Mouse (Mus musculus): ENCODE results near the gene Mosmo.

The Mosmo gene

DNA sequence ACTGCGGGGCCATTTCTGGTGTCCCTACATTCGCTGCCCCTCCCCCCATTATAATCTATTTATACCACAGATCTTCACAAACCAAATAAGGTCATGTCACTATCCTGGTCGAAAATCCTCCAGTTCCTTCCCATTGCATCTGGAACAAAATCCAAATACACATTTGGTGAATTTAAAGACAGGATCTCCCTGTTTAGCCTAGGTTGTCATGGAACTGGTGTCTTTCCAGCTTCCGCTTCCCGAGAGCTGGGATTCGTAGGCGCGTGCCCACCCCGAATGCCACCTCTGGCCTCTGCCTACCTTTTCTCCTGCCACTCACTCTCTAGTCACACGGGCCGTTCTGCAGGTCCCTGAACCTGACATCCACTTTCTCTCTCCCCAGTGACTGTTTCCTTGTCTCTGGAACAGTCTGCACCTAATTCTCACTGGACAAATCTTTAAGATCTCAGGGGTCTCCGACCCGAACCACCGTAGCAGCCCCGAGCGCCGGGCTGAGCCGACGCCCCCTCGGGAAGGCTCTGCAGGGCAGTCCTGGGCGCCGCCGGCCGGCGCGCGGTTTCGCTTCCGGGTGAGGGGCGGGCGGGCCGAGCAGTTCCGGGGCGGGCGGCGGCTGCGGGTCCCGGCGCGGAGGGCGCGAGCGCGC is at the start of gene Mosmo:
Mosmo (plus strand) TSS at position 618 of the 643 bp plus-strand sequence.
- DNase-seq: peak; percentile 71

DNA sequence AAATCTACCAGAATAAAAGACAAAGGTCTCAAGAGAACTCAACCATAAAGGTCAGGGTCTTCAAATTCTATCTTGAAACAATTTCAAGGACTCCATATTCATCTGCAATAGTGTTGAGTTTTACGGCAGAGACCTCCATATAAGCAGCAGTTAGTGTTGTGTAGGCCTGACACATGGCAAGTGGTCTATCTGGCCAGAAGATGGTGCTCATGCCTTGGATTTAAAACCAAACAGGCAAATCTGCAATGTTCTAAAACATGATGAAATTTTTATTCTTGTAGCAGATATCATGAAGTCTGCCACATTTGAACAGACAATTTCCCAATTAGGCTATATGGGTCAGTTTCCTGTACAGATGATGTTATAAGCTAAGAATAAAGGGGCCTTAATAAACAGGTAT is 44.9 kb upstream of the Mosmo start:
- no peak for DNase-seq

DNA sequence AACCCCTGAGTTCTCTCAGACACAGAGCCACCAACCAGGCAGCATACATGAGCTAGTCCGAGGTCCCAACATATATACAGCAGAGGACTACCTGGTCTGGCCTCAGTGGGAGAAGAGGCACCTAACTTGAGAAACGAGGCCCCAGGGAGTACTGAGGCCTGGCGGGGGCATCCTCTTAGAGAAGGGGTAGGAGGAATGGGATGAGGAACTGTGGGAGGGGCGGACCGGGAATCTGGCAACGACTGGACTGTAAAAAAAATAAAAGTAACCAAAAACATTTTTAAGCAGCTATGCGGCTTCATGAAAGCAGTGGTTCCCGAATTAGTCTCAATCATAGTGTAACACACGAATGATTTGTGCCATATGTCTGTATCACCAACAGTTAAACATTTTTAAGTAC is 43.1 kb upstream of the Mosmo start:
- no peak for DNase-seq

DNA sequence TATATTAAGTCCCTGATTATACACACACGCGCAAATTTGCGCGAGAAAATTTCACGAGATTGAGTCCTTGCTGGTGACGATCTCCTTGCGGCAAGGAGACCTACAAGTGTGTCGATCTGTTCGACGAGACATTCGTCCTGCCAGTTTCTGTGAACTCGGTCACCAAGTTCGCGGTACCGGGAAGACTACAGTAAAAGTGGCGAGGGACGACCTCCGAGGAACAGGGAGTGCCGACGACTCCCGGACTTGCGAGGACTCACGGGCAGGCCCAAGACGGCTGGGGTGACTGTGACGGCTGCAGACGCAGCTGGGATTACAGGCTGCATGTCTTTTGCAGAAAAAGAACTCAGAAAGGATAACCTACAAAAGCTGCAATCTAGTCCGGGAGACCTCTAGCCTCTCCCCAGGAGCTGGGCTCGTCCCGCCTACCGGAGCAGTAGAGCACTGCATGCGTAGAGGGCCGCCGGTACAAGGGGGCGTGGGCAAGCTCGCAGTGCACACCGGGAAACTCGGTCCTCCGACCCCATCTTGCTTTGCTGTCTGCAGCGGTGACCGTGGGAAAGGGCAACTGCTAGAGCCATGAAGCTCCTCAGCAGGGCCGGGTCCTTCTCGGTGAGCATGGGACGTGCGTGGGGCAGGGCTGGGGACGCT is 42.6 kb upstream of the Mosmo start, which contains the start of gene Uqcrc2:
Uqcrc2 (plus strand) TSS at position 466 of the 651 bp plus-strand sequence.
- DNase-seq: peak; percentile 87

DNA sequence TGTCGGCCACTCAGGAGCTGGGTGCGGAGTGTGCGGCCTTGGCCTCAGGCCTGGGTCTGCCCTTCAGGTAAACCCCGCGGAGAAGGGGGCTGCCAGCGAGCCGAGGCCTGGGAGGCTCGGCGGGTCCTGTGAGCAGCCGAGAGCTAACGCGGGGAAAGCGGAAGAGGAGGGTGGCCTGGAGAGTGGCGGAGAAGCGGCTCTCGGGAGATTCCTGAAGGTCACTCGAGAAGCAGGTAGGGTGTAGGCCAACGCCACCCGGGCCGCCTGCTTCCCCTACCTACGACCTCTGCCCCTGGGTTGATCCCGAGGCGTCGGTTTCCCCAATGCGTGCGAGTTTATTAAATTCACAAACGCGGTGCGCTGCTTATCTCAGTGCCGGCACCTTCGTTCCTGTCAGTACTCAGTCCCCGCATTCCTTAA is 42.0 kb upstream of the Mosmo start:
- no peak for DNase-seq

DNA sequence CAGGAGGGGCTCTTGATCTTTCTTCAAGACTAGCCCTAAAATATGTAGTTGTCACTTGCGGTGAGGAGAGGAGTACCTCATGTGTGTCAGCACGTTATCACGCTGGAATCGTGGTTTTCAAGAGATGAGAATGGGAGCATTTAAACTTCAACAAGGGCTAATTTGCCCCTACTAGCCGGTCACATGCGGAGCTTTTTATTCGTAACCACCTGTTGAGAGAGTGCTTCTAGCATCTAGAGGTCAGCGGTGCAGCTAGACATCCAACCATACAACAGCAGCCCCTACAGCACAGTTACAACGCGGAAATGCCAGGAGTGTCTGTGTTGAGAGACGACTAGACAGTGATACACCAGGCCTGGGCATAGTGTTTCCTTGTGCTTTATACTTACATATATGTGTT is 41.6 kb upstream of the Mosmo start:
- no peak for DNase-seq

DNA sequence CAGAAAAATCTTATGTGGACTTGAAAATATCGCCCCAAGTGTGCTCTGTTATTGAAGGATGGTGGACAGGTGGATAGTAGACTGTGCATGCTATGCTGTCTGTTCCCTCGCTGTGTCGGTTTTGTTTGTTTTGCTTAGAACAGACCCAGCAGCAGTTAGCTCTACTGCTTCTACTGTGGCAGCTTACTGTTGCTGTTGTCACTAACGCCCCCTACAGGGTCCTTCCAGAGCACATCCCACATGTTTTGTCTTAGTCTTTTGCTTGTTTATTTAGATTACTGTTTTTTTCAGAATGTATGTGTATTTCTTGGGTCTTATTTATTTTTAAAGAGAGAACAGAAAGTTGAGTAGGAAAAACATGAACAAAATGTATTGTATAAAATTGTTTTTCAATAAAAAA is 34.2 kb upstream of the Mosmo start:
- DNase-seq: no peak

DNA sequence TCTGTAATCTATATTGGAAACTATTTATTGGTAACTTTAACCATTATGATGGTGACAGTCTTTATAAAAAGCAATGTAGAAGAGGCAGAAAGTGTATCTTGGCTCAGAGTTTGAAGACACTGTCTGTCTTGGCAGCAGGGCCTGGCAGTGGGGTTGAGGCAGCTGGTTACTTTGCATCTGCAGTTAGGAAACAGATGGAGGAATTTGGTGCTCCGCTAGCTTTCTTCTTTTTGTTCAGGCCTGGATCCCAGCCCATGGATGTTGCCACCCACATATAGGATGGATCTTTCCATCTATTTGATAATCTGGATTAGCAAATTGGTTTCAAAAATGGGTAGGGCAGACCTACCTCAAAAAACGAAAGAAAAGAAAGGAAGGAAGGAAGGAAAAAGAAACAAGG is 29.6 kb upstream of the Mosmo start:
- peak; percentile 42 for DNase-seq

DNA sequence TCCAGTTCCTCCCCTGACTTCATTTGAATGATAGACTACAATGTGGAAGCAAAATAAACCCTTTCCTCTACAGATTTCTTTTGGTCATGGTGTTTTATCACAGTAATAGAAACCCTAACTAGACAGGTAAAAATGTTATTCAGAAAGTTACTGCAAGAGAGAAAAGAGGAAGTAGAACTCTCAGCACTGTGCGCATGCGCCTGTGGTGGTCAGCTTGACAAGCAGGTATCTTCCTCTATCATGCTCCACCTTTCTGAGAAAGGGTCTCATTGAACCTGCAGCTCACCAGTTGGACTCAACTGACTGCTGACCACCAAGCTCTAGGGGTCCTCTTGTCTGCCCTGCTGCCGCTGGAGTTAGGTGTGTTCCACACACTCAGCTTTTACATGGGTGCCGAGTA is 15.3 kb upstream of the Mosmo start:
- DNase-seq: no peak

DNA sequence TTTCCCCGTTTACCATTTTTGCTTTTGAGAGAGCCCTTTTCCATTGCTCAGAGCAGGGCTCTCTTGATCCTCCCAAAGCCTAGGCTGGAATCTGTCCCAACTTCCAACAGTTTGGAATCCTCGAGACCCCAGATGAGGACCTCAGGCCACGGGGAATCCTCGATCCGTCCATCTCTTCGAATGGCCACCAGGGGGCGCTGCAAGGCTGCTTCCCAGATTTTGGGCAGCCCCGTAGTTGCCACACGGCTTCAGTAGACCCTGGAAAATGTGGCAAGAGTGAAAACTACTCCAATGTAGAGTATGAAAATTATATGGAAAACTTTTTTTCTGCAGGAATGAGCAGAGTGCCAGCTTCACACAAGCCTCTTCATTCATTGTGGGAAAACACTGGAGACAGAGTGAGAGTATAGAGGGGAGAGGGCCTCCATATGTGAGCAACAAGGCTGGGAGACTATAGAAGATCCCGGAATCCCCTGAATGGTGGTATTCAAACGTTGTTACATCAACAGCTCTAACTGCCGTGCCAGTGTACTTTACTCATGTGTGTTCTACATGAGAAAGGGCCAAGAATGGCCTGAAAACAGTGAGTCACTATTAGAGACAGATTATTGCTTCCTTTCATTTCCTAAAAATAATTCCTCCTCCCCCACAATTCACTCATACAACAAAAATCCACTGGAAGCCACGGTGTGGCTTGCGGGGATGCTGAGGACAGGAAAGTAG is 7.1 kb upstream of the Mosmo start, which contains the start of gene Pdzd9:
Pdzd9 (minus strand) TSS at position 191 of the 723 bp plus-strand sequence.
- peak; percentile 56 for DNase-seq

DNA sequence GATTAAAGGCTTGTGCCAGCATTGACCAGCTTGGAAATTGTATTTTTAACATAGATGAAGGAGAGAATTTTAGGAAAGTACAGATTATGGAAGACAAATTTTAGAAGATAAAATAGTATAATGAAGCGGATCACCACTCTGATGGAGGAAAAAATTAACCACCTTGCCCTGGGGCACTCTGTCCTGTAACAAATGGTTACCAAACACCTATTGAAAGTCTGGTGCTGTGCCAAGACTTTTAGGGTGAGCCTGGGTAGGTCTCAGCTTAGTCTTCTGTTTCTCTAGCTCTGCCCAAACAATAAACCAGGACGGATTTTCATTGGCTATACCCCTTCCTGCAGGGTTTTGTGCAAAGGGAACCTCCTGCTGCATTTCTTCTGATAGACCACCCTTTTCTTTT is 6.1 kb upstream of the Mosmo start:
- DNase-seq: no peak

DNA sequence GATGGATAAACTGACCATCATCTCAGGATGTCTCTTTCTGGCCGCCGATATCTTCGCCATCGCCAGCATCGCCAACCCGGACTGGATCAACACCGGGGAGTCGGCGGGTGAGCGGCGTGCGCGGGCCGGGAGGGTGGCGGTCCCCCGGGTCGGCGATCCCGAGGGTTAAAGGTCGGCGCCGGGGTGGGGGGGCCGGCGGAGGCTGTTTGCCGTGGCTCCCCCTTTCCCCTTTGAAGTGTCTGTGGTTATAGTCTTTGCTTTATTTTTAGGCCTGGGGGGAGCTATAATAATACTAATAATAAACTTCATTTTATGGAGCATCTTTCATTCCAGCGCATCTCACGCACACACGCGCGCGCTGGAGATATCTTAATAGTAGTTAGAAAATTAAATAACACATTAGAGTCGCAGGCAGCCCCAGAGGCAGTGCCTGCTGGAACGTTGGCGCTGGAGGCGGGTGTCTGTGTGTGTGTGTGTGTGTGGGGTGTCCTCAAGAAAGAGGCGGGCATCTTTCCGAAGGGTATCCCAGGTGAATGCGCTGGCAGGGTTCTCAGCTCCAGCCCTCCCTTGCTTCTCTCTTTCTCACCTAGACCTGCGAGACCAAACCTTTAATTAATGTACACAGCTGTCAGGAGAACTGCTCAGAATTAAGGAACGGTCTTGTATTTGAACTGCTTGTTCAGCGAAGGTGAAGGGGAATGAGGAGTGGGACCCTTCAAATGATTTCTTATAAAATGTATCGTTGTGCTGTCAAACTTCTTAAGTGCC is 530 bp downstream of the Mosmo start:
- DNase-seq: peak; percentile 44

DNA sequence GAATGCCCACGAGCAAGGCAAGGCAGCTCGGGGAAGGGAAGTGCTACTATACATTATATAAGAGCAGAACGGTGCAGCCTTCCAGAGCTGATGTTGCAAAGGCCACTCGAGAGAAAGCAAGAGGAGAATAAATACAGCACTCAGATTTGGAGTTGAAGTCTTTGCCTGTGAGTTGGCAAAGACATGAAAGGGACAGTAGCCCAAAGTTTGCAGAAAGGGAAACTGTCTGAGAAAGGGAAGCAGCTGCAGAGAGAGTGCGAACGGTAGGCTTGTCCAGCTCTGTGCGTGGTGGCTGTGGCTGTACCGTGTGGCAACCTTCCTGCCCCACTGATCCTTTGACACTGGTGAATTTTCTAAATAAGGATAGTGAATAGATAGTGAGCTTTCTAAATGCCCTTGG is 1.6 kb downstream of the Mosmo start:
- DNase-seq: no peak

DNA sequence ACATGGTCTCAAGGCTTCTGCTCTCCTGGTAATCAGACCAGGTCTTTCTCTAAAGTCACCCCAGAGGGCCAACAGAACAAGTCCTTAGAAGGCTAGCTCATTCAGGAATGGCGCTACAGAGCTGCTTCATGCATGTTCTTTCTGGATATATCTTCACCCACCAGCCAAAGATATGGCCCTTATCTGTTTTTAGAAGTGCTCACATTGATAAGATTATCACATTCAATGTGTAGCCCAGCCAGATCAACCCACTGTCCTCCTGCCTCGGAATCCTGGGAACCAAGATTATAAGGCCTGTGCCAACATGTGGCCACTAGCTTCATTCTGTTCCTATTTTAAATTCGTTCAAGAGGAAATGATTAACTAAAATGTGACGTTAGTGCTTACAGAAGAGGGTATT is 4.6 kb downstream of the Mosmo start:
- DNase-seq: no peak

DNA sequence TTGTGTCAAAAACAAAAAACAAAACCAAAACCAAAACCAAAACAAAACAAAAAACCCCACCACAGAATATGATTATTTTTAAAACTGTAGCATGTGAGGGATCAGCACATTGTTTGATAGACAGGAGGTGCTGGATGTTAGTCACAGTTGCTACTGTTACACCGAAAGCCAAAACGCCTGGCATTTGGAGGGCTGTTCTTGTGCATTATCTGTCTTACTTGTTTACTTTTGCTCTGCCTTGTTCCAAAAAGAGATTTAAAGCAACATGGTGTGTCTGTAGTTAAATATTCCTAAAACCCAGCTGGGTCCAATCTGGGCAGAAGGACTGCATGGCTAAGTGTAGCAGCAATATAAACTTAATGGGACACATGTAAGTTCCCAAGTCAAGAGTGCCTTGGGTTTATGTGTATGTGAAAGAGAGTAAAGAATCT is 7.3 kb downstream of the Mosmo start:
- no peak for DNase-seq

DNA sequence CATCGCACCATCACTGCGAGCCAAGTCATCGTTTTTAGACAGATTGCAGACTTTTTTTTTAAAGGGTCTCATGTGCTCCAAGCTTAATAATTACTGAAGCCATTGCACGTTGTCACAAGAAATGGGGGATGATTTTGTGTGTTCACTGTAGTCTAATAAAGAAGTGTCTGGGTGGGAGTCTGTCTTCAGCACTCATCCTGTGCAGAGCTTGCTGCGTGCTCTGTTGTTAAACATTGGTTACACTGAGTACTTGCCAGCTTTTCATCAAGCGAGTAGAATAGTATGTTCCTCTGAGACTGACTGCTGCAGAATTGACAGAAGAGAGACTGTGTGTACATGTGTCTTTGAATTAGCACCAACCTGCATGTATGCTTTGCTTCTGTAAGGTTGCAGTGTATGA is 7.8 kb downstream of the Mosmo start:
- DNase-seq: no peak

DNA sequence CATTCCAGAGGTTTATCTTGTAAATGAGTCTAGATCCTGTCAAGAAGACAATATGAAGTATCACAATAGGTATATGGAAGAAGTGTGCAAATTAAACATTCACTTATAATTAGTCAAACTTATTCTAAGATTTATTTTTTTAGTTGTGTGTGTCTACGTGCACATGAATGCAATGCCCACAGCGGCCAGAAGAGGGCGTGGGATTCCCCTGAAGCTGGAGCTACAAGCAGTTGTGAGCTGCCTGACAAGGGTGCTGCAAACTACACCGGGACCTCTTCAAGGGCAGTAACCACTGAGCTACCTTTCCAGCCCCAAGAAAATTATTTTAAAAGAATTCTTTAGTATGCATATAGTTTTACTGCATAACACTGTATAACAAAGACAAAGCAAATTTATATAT is 13.2 kb downstream of the Mosmo start:
- no peak for DNase-seq

DNA sequence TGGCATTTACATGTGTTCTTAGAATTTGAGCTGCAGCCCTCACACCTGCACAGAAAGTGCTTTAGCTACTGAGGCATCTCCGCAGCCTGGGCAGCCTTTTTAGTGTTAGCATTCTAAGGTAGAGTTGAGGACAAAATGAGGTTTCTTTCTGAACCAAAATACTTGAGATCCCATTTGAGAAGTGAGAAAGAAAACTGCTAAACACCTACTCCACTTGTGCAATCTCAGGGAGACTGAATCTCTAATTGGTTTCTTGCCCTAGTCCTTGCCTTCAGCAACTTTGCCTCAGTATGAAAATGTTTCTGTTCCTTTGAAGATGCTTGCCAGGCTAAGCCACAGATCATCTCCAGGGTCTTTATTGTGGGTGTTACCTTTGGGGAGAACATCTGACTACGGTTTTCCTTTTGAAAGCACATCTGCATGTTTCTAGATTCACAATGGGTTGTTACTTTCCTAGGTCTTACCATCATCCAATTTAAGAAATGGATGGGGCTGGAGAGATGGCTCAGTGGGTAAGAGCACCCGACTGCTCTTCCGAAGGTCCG is 16.5 kb downstream of the Mosmo start:
- no peak for DNase-seq

DNA sequence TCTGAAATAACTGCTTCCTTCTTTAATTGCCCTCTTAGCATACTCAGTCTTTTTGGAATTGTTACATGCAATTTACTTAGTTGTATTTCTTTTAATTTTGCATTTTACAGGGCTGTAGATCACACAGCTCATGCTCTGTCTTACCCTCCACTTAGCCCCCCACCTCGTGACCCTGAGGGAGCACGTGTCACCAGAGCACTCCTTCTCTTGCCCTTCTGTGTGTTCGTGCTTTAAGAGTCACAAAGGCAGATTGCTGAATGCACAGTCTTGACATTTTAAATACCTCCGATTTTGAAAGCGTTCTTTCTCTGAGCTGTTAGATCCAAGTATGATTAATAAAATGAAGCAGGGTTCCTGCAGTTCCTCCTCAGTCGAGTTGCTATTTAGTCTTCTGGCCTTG is 17.8 kb downstream of the Mosmo start:
- DNase-seq: no peak

DNA sequence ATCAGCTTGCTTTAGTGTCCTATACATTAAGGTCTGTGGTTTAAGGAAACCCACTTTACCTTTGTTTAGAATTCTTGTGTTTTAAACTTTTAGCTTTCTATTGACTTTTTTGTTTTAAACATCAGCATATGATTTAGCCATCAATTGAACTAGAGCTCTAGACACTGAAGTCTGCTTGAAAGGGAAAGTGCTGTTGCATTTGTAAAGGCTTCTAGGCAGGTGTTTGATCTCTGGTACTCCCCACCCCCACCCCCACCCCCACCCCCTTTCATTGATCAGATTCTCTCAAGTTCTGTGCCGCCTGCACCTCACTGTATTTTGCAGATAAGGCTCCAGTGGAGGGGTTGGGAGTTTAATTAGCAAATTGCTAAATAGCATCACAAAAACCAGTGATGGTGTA is 18.2 kb downstream of the Mosmo start:
- no peak for DNase-seq

DNA sequence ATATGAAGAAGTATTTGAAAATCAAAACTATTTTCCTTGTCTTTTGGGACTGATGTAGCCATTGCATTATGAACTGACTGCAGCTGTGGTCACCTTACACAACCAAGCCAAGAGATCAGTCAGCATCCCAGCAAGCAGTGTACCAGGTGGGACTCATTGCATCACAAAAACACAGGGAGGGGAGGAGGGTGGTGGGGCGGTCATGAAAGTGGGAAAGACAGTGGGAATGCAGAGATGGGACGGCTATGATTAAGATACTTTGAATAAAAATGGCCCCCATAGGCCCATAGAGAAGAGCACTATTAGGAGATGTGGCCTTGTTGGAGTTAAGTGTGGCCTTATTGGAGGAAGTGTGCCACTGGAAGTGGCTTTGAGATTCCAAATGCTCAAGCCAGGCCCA is 18.9 kb downstream of the Mosmo start:
- no peak for DNase-seq

DNA sequence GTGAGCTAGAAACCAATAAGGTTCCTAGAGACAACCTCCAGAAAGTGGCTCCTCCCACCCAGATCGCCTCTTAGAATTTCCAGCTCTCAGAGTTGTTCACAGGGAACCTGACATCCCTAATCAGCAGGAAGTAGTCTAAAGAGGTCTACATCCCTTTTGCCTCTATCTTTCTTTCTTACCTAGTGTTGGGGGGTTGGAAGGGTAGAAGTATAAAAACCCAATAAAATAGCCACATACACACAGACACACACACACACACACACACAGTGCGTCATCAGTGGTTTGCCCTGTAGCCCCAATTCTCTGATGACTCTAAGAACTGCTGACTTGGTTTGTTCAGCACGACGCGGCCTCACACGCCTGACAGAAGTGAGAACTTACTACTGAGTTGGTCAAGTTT is 22.2 kb downstream of the Mosmo start:
- DNase-seq: no peak

DNA sequence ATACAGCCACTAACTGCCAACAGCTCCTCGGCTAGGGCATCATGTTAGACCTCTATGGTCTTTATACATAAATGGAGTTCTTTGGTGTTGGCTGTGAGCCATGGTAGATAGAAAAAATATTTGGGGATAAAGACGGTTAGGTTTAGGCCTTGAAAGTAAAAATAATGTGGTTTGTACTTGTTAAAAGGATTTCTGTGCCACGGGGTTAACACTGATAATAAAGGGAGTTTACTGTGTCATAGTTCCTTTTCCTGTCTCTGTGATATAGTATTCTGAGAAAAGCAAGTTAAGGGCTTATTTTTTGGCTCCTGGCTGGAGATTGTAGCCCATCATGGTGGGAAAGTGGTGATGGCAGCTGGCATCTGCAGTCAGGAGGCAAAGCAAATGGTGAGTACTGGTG is 26.5 kb downstream of the Mosmo start:
- DNase-seq: no peak

Data from right cerebral cortex, postnatal 25 days (tissue).